Mouse (Mus musculus): ENCODE data around the gene Ephb2. TPM values are rescaled to one million over a fixed set of nuclear protein-coding genes. Genes with fewer than 3 reads are reported as not detected.

The Ephb2 gene
- total RNA-seq, 2 experiments from 2014 or later = 24.5 to 26.2 TPM

DNA sequence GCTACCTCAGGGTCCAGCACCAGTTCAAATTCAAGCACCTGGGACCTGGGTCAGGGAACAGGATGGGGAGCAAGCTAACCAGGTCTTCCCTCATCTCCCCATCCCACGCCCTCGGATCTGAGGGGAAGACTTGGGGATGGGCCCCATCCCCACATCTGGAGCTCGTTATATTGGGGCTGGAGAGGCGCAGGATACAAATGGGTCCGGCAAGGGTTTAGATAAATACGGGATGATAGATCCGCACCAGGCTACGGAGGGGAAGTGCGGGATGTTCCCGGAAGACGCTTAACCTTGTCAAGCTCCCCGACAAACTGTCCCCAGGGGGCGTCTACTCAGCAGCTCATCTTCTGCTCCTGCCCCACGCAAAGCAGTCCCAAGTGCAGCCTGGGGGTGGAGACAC, 35.4 kb downstream of the Ephb2 start:
- no peak for DNase-seq

- no peak for DNase-seq
Measured at GRCm38 (mm10) chr4:136797677-136798569, 37.9 kb downstream of the Ephb2 start.

GRCm38 (mm10) chr4:136793320-136793719, 42.5 kb downstream of the Ephb2 start:
- peak; percentile 67 to 75 for DNase-seq

DNA sequence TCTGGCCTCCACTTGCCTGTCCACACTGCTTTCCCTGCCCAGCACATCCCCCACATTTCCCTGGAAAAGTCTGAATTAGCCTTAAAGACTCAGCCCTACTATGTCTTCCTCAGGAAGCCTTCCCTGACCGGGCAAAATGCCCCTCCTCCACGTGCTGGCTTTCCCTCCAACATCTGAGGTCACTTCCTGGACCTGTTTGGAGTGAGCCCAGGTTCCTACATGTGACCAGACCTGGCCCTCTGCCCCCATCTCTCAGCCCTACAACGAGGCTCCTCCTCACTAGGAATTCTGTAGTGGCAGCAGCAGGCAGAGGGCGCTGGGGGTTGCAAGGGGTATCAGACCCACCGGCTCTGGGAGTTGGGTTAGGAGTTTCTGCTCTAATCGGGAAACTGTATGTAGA, 46.0 kb downstream of the Ephb2 start:
- no peak for DNase-seq

DNA sequence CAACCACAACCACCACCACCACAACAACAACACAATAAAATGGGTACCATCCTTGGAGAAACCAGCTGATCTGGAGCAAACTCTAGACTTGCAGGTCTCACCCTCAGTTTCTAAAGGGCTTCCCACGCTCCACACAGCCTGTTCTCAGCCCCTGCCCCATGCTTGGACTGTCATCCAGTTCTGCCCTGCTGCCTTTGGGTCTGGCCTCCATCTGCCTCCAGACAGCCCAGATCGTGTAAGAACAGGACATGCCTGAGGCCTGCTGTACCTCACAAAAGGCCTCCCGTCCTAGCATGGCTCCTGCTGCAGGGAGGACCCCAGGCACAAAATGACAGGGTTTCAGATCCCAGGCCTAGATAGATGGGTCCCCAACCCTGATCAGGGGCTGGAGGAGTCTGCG, 48.4 kb downstream of the Ephb2 start:
- no peak for DNase-seq

DNA sequence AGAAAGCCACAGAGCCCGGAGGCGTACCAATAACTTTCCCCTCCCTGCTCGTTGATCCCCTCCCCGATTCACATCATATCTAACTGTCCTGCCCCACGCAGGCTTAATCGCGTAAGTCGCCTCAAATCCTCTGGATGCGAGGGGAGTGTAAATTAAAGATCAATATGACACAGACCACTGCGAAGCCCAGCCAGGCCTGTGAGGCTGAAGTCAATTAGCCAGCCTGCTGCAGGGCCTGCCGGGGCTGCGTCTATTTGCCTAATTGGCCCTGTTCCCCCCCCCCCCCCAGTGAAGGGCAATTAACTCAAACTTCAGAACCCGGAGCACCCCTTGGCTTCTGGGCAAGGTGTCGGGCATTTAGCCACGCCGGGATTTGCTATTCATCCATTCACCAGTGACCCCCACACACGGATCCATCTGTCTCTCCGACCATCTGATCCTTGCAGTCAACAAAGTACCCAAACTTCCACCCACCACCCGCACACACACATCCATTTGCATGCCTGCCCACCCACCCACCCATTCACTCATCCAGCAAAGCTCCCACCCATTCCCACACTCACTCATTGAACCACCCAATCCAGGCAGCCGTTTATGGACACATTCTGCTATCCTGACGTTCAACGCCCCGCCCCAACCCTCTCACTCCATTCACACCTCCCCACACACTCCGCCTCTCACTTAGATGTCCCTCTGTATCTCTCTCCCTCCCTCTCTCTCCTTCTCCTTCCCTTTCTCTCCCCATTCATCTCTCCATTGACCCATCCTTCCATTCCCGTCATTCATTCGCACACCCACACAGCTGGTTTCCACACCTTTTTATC, 49.1 kb downstream of the Ephb2 start:
- DNase-seq = no peak

DNA sequence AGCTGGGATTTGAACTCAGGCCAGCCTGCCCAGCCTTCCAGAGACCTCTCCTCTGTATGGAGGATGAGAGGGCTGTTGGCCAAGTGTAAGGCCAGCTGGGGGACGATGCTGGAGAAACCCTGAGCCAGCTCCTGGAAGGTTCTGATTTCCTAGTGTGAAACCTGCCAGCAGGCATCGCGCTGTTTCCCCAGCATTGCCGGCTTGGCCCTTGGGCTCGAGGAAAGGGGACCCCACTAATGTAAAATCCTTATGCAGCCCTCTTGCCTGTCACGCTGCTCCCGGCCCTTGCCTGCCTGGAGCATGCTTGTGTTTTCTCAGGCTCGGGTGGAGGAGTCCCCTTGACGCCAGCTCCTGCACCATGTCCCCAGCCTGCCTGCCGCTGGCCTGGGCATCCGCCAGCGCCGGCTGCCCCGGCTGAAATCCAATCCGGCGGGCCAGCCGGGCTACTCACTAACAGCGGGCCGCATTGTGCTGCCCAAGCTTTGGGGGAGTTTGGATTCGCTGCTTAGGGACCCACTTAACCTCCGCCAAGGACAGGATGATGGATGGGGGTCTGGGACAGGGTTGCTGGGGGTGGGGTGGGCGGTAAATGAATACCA, 52.1 kb downstream of the Ephb2 start:
- DNase-seq = peak; percentile 44 to 60

DNA sequence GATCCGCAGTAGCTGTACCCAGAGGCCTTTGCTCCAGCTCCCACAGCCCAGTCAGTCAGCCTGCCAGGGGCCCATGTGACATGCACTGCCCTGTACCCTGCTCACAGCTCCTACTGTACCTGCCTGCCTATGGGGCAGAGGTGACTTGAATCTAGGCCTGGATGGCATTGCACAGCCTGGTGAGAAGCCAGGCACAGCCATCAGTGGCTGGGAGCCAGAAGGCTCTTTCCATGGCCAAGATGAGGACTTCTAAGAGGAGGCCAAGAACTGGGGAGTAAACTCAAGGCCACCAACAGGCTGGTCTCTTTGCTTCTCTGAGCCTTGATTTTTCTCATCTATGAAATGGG, 53.2 kb downstream of the Ephb2 start:
- no peak for DNase-seq

- peak in 1 of 2 experiments; percentile 24 for DNase-seq
Measured at GRCm38 (mm10) chr4:136781868-136782578, 53.8 kb downstream of the Ephb2 start.

DNA sequence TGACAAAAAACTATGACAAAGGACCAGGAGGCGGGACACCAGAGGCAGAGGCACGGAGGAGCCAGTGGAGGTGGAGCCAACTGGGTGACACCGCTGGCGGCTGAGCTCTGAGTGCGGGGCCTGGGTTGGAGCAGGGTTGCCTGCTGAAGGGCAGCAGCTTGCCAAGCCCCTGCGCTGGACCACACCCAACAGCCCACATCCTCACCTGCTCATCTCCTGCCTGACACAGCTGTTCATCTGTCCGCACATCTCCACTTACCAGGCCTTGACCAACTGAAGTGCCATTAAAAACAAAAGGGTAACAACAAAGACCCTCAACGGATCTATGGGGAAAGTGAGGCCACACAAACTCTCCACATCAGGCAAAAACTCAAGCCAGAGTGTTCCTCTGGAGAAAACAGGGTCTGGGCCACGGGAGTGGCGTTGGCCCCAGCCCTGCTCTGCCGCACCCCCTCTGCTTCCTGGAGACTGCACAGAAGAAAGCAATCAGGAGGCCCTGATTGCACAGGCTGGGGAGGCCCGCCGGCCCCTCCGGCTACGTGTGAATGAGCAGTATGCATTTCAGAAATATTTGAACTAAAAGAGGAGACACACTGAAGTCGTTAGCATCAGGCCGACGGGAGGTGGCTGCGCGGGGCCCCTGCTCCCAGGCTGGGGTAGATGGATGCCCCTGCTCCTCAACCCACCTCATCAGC, 55.4 kb downstream of the Ephb2 start:
- no peak for DNase-seq

GRCm38 (mm10) chr4:136779156-136779555, 56.6 kb downstream of the Ephb2 start:
- no peak for DNase-seq

DNA sequence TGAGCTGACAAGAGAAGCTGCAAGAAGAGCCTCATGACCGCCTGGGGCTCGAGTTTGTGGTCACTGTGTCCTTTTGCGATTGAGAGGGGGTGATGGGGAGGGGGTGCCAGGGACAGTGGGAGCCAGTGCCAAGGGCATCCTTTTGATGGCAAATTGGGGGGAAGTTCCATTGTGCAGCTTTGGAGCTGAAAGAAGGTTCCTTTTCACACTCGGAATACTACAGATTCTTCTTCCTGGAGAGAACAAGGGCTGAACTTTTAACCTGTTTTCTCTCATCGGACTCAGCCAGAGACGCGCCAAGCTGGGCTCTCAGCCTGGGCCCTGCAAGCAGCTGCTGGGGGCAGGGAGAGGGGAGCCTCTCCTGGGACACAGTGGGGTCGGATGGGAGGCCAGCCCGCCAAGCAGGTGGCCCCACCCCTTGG, 59.3 kb downstream of the Ephb2 start:
- no peak for DNase-seq

GRCm38 (mm10) chr4:136775903-136776302, 59.9 kb downstream of the Ephb2 start:
- DNase-seq = no peak

- DNase-seq = no peak
Measured at GRCm38 (mm10) chr4:136774201-136774600, 61.6 kb downstream of the Ephb2 start.

- no peak for DNase-seq
Measured at GRCm38 (mm10) chr4:136772952-136773584, 62.7 kb downstream of the Ephb2 start.

DNA sequence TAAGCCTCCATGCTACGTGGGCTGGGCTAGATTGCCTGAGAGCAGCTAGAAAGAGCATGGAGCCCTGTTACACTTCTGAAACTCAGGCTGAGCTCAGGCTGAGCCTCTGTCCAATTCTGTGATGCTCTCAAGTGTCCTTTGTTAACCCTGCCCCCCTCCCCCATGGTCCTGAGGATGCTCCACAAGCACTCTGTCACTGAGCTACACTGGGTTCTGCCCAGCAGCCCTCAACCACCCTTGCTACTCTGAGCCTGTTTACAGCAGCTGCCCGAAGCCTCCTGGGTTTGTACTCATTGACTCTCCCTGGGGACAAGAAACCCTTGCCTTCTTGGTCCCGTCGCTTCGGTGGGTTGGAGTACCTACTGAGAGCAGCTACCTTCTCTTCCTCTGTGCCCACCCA, 63.5 kb downstream of the Ephb2 start:
- no peak for DNase-seq

DNA sequence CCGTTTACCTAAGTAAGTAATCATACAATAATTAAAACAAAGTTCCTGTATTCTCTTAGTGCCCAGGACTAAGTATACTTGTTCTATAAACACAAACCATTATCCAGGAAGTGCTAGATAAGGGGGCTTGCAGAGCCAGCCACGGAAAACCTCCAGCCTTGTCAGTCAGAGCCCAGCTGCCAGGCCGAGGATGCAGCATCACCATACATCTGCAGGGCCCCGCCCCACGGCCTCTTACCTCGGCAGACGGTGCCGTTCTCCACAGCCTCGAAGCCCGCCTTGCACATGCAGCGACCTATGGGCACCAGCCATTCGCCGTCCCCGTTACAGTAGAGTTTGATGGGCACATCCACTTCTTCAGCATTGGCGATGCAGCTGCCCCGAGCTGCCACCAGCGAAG, 65.1 kb downstream of the Ephb2 start:
- DNase-seq = no peak

GRCm38 (mm10) chr4:136768499-136768898, 67.3 kb downstream of the Ephb2 start:
- DNase-seq = no peak

GRCm38 (mm10) chr4:136765080-136765479, 70.7 kb downstream of the Ephb2 start:
- no peak for DNase-seq

- DNase-seq = no peak
Measured at GRCm38 (mm10) chr4:136763349-136763748, 72.4 kb downstream of the Ephb2 start.

DNA sequence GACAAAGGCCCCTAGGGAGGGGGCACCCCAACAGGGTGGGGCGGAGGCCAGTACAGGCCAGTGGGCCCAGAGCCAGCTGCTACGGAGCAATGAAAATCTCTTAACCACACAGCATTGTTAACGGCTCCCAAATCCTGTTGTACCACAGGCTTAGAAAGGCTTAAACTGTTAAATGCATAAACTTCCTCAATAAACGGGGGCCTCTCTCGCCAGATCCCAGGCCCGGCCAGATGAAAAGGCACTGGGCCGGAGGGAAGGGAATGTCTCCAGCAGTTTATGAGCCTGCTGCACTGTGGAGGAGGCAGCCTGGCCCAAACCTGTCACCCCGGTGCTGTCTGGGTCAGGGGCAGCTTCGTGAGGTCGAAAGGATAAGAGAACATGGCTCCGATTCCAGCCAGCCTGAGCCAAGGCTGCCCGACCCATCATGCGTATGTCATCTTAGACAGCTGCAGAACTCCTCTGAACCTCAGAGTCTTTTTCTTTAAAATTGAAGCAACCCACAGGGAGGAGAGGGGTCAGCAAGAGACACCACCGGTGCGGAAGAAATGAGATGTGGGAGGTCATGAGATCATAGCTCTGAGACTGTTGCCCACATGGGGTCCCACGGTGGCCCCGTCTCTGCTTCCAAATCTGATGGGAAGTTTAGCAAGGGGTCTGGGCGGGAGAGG, 73.9 kb downstream of the Ephb2 start:
- no peak for DNase-seq
